Mouse (Mus musculus) liver, embryonic 14.5 days (tissue): ENCODE data around the gene Ranbp3l. TPM values are rescaled to one million over a fixed set of nuclear protein-coding genes. Genes with fewer than 3 reads are reported as not detected.
A peak's percentile ranks its signal among the peaks of the same experiment; 100 is the strongest.

Experiments used
- ATAC-seq: fragments of 200-750 bp; cut with Nextera tagmentation; 2 replicates; pipeline ENCODE4 v1.8.0; 2017; ENCODE audit warnings: moderate number of reproducible peaks, mild to moderate bottlenecking, moderate library complexity; ENCODE audit not compliant: insufficient read depth
- DNase-seq, 3 experiments: peaks; one replicate each; pipeline ENCODE4 v3.0.0-alpha.2; 2012 to 2013; ENCODE audit warnings: low read depth in 3 of 3, low spot score in 3 of 3
- H3K27ac ChIP-seq: fragments of 300-500 bp; sonication (generic); 2 replicates; pipeline ENCODE4 v1.5.1; 2014; ENCODE audit warnings: moderate library complexity, mild to moderate bottlenecking, control low read depth, inconsistent platforms
- H3K27me3 ChIP-seq: fragments of 300-500 bp; sonication (generic); 2 replicates; pipeline ENCODE4 v1.6.1; 2014; ENCODE audit warnings: mild to moderate bottlenecking, low read length, moderate library complexity; ENCODE audit not compliant: control insufficient read depth, insufficient read depth
- H3K36me3 ChIP-seq: fragments of 300-500 bp; sonication (generic); replicated peaks from 2 replicates; pipeline ENCODE4 v1.6.1; 2014; ENCODE audit warnings: low read depth; ENCODE audit not compliant: control insufficient read depth, insufficient read depth
- H3K4me1 ChIP-seq, 2 experiments: fragments of 200-500 bp in 1 of 2; fragments of 300-500 bp in 1 of 2; sonication (generic) in 1 of 2; replicated peaks; 2 replicates each; pipeline ENCODE4 v1.6.1; 2012 to 2014; ENCODE audit warnings: antibody characterized with exemption in 1 of 2, inconsistent platforms in 1 of 2, low read length in 1 of 2; ENCODE audit not compliant: control insufficient read depth in 2 of 2, insufficient read depth in 2 of 2
- H3K4me2 ChIP-seq: fragments of 300-500 bp; sonication (generic); 2 replicates; pipeline ENCODE4 v1.6.1; 2014; ENCODE audit warnings: low read depth, mild to moderate bottlenecking, control low read depth, moderate library complexity
- H3K4me3 ChIP-seq, 2 experiments: fragments of 200-500 bp in 1 of 2; fragments of 300-500 bp in 1 of 2; sonication (generic) in 1 of 2; 2 replicates each; pipeline ENCODE4 v1.5.1; 2012 to 2014; ENCODE audit warnings: low read depth in 2 of 2, low read length in 2 of 2, mild to moderate bottlenecking in 2 of 2, control low read depth in 1 of 2, inconsistent platforms in 1 of 2, moderate library complexity in 1 of 2; ENCODE audit not compliant: insufficient read depth in 1 of 2
- H3K9ac ChIP-seq: fragments of 300-500 bp; sonication (generic); replicated peaks from 2 replicates; pipeline ENCODE4 v1.6.1; 2014; ENCODE audit warnings: mild to moderate bottlenecking, control low read depth, moderate library complexity
- H3K9me3 ChIP-seq: fragments of 300-500 bp; sonication (generic); 2 replicates; pipeline ENCODE4 v1.6.1; 2016; ENCODE audit warnings: low read length, mixed read lengths; ENCODE audit not compliant: control insufficient read depth
- CTCF ChIP-seq: IDR thresholded peaks from 2 replicates; pipeline ENCODE4 v1.5.1; 2016; ENCODE audit warnings: antibody characterized with exemption, low read depth, control low read depth
- EP300 ChIP-seq: IDR thresholded peaks from 2 replicates; pipeline ENCODE4 v1.6.1; 2016; ENCODE audit warnings: antibody characterized with exemption, low read depth
- WGBS: fragments of 180-500 bp; shearing (Covaris S2); extraction: QIAGEN DNeasy Blood & Tissue Kit; methylation state at CpG from one replicate; pipeline ENCODE4 v1.1.7; 2014; ENCODE audit not compliant: insufficient replicate concordance; 5-methylcytosine and 5-hydroxymethylcytosine counted together
- polyA plus RNA-seq, 2 experiments: library from polyadenylated mRNA; depleted of rRNA in 1 of 2; stranded (reverse) in 1 of 2; unstranded in 1 of 2; fragments of >200 nt; fragmentation: Nextera tagmentation in 1 of 2; extraction: Ambion mirVana in 1 of 2; gene quantifications; 2 replicates each; pipeline versions ENCODE4 v1.2.1 to v1.2.3; 2012 to 2014

Gene Ranbp3l
- polyA plus RNA-seq, 2 experiments: 0.16 to 0.60 TPM

GRCm38 (mm10) chr15:9110526-9111347 is 143.0 kb downstream of the Ranbp3l start:
- Histone ChIP-seq H3K36me3 (peaks cover 77% of the 10 kb centered on the region), H3K4me3 (no peak overlapping the region), H3K9ac (no peak overlapping the region), H3K27ac (no peak overlapping the region), H3K9me3 (no peaks in the 10 kb centered on the region), H3K4me2 (no peak overlapping the region), H3K27me3 (no peaks in the 10 kb centered on the region), H3K4me1 (peaks cover 0 to 2% of the 10 kb centered on the region in 2 experiments; a peak in 2 of 4 replicates)
- ATAC-seq: no peak
- DNase-seq: no peak
- TF ChIP-seq CTCF (no peak), EP300 (no peak)
- WGBS: 74% methylated on average over 6 of the region's 6 CpGs

DNA sequence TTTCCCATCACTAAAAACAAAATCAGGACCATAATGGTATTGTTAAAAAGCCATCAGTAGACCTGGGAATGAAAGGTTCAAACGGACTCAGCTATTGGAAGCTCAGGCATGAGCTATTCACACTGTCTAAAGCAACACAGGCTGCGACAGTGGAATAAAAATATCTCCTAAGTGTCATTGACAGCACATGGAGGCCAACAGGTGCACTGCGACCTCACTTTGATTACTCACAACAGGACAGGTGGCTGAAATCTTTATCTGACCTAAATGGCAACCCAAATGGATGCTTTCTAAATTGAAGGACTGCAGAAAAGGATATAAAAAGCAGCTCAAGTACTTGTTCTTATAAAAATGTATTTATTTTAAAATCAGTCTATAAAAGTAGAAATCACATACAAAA is 143.9 kb downstream of the Ranbp3l start:
- no peak for TF ChIP-seq CTCF
- TF ChIP-seq EP300: no peak
- ATAC-seq (no peak), DNase-seq (no peak)
- 84% methylated on average over 3 of the region's 3 CpGs for WGBS
- Histone ChIP-seq H3K4me3 (no peak overlapping the region), H3K36me3 (peaks cover 76% of the 10 kb centered on the region), H3K9me3 (no peaks in the 10 kb centered on the region), H3K27me3 (no peaks in the 10 kb centered on the region), H3K27ac (no peak overlapping the region), H3K4me1 (peaks cover 0 to 2% of the 10 kb centered on the region in 2 experiments; a peak in 2 of 4 replicates), H3K4me2 (no peak overlapping the region), H3K9ac (no peak overlapping the region)

- H3K9ac ChIP-seq: no peak overlapping the region
- H3K4me1 ChIP-seq: peaks cover 0 to 2% of the 10 kb centered on the region in 2 experiments; a peak in 2 of 4 replicates
- no peak overlapping the region for H3K27ac ChIP-seq
- ATAC-seq (no peak), DNase-seq (no peak)
- H3K9me3 ChIP-seq: no peaks in the 10 kb centered on the region
- H3K27me3 ChIP-seq: no peaks in the 10 kb centered on the region
- WGBS: 78% methylated on average over 9 of the region's 9 CpGs
- peaks cover 72% of the 10 kb centered on the region for H3K36me3 ChIP-seq
- no peak for TF ChIP-seq CTCF
- TF ChIP-seq EP300: no peak
- no peak overlapping the region for H3K4me2 ChIP-seq
- H3K4me3 ChIP-seq: no peak overlapping the region
Observed at GRCm38 (mm10) chr15:9113556-9113955, 145.8 kb downstream of the Ranbp3l start.

- Histone ChIP-seq H3K9me3 (no peaks in the 10 kb centered on the region), H3K4me1 (peaks cover 0 to 2% of the 10 kb centered on the region in 2 experiments; a peak in 2 of 4 replicates), H3K27me3 (no peaks in the 10 kb centered on the region), H3K27ac (no peak overlapping the region), H3K36me3 (peaks cover 73% of the 10 kb centered on the region), H3K9ac (no peak overlapping the region), H3K4me2 (no peak overlapping the region), H3K4me3 (no peak overlapping the region)
- peak; percentile 68 for ATAC-seq
- TF ChIP-seq EP300: no peak
- no peak for TF ChIP-seq CTCF
- DNase-seq: peak in 1 of 3 experiments; percentile 18
- WGBS: 87% methylated on average over 4 of the region's 4 CpGs
Observed at GRCm38 (mm10) chr15:9114131-9114530, 146.4 kb downstream of the Ranbp3l start.

DNA sequence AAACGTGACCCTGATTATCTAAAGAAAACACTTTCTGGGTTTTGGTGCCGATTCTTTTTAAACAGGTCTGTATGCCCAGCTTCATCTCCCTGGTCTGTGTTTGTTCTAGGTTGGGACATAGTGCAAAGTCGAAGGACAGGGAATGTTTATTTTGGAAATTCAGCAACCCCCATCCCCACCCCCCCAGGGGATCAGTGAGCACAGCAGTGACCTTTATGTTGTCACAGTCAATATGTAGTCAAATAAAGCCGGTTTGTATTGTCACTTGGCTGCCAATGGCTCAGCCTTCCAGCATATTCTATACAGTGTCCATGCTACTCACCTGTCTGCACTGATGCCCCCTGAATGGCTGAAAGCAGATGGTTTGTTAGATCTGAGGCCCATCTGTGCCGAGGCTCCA is 146.8 kb downstream of the Ranbp3l start:
- Histone ChIP-seq H3K4me1 (peaks cover 0 to 2% of the 10 kb centered on the region in 2 experiments; a peak in 2 of 4 replicates), H3K9me3 (no peaks in the 10 kb centered on the region), H3K4me2 (no peak overlapping the region), H3K9ac (no peak overlapping the region), H3K27me3 (no peaks in the 10 kb centered on the region), H3K36me3 (peaks cover 75% of the 10 kb centered on the region), H3K27ac (no peak overlapping the region), H3K4me3 (no peak overlapping the region)
- WGBS: 71% methylated on average over 5 of the region's 5 CpGs
- TF ChIP-seq CTCF (no peak), EP300 (no peak)
- peak; percentile 26 to 46 (median 33) for DNase-seq
- ATAC-seq: peak; percentile 79

Other genes starting within 250 kb of the Ranbp3l start
- gene Nadk2, start 103.3 kb downstream of the Ranbp3l start, polyA plus RNA-seq (2012; rRNA removed): 53.8 and 96.0 TPM in 2 replicates
- gene Nadk2, start 103.3 kb downstream of the Ranbp3l start, polyA plus RNA-seq (2014; fragmentation: Nextera tagmentation; extraction: Ambion mirVana): 113 and 125 TPM in 2 replicates
- 2.7 and 3.1 TPM in 2 replicates for gene Lmbrd2, start 172.6 kb downstream of the Ranbp3l start, polyA plus RNA-seq (2012; rRNA removed)
- 2.1 and 2.4 TPM in 2 replicates for gene Lmbrd2, start 172.6 kb downstream of the Ranbp3l start, polyA plus RNA-seq (2014; fragmentation: Nextera tagmentation; extraction: Ambion mirVana)
- 6.9 and 9.8 TPM in 2 replicates for gene Skp2, start 187.5 kb downstream of the Ranbp3l start, polyA plus RNA-seq (2012; rRNA removed)
- gene Skp2, start 187.5 kb downstream of the Ranbp3l start, polyA plus RNA-seq (2014; fragmentation: Nextera tagmentation; extraction: Ambion mirVana): 23.2 and 25.5 TPM in 2 replicates